21 mouse cellular contexts compared by ENCODE assay signal in genomic region chr17:6036458-6036857, GRCm38 (mm10). TPM values are rescaled to one million over a fixed set of nuclear protein-coding genes. Genes with fewer than 3 reads are reported as not detected.
DNase-seq lines count a peak whose midpoint lies in the region; ATAC-seq and TF ChIP-seq lines count a peak whose summit lies in the region.
"Had no signal": no experiment of that assay in that cellular context is flagged by ENCODE, and none has a peak within 500 bp of the region (broad histone marks: within the 10 kb centered on the region; RNA-seq: fewer than 3 reads in every experiment).

No protein-coding gene starts in this region.

- 0 out of 2 replicates have a peak, but pooled peaks cover 3% of the 10 kb centered on the region for H3K36me3 ChIP-seq in intestine, embryonic 16.5 days (ENCODE audit: control insufficient read depth, insufficient read depth, low read length)
- no peaks in the 10 kb centered on the region for H3K36me3 ChIP-seq in kidney, adult 2 months (ENCODE audit: control insufficient read depth, insufficient read depth, low read length)
- peaks cover 8% of the 10 kb centered on the region; the same call in 1 of the 2 replicates for H3K36me3 ChIP-seq in stomach, embryonic 14.5 days (ENCODE audit: control insufficient read depth, insufficient read depth, low read length)
- H3K36me3 ChIP-seq in midbrain, embryonic 16.5 days (ENCODE audit: control insufficient read depth, insufficient read depth, low read length) = no peaks in the 10 kb centered on the region
- H3K36me3 ChIP-seq in forebrain, embryonic 16.5 days (ENCODE audit: control insufficient read depth, insufficient read depth) = no peaks in the 10 kb centered on the region
- H3K36me3 ChIP-seq: hindbrain, embryonic 15.5 days; midbrain, embryonic 10.5 days; neural tube, embryonic 12.5 days had no signal

- TF ChIP-seq POLR2A in kidney, adult 2 months (IDR thresholded peaks at IDR 0.05; ENCODE audit: low read depth, low read length) = no peak

- H3K9ac ChIP-seq in intestine, embryonic 16.5 days (ENCODE audit: low read depth, low read length) = no peak overlapping the region
- H3K9ac ChIP-seq in stomach, embryonic 14.5 days (replicated peaks; ENCODE audit: low read depth, low read length) = no peak overlapping the region
- H3K9ac ChIP-seq in midbrain, embryonic 16.5 days (ENCODE audit: low read depth, low read length) = no peak overlapping the region
- H3K9ac ChIP-seq in forebrain, embryonic 16.5 days (replicated peaks; ENCODE audit: low read depth, low read length) = no peak overlapping the region
- H3K9ac ChIP-seq: forebrain, postnatal 0 days; heart, embryonic 12.5 days; hindbrain, embryonic 15.5 days; limb, embryonic 13.5 days; lung, embryonic 14.5 days; neural tube, embryonic 12.5 days had no signal

- H3K27ac ChIP-seq in intestine, embryonic 16.5 days (ENCODE audit: low read length) = no peak overlapping the region
- H3K27ac ChIP-seq in kidney, adult 2 months (ENCODE audit: insufficient read depth, low read depth, low read length) = no peak overlapping the region
- no peak overlapping the region for H3K27ac ChIP-seq in stomach, embryonic 14.5 days (ENCODE audit: low read length)
- H3K27ac ChIP-seq in midbrain, embryonic 16.5 days (ENCODE audit: low read length) = no peak overlapping the region
- no peak overlapping the region for H3K27ac ChIP-seq in forebrain, embryonic 16.5 days (ENCODE audit: low read length)
- H3K27ac ChIP-seq: hindbrain, embryonic 15.5 days; limb, embryonic 13.5 days; midbrain, embryonic 10.5 days; neural tube, embryonic 12.5 days had no signal

- no peaks in the 10 kb centered on the region for H3K9me3 ChIP-seq in intestine, embryonic 16.5 days (ENCODE audit: control insufficient read depth, low read length)
- no peaks in the 10 kb centered on the region for H3K9me3 ChIP-seq in stomach, embryonic 14.5 days (ENCODE audit: control insufficient read depth, low read depth, low read length)
- no peaks in the 10 kb centered on the region for H3K9me3 ChIP-seq in midbrain, embryonic 16.5 days (replicated peaks; ENCODE audit: control insufficient read depth, low read length, poor library complexity, severe bottlenecking)
- no peaks in the 10 kb centered on the region for H3K9me3 ChIP-seq in forebrain, embryonic 16.5 days (ENCODE audit: control insufficient read depth, low read length)
- H3K9me3 ChIP-seq: heart, embryonic 12.5 days; hindbrain, embryonic 15.5 days; limb, embryonic 13.5 days; midbrain, embryonic 10.5 days; neural tube, embryonic 12.5 days had no signal

- H3K27me3 ChIP-seq in intestine, embryonic 16.5 days (replicated peaks; ENCODE audit: control insufficient read depth, insufficient read depth, low read length) = no peaks in the 10 kb centered on the region
- no peaks in the 10 kb centered on the region for H3K27me3 ChIP-seq in kidney, adult 2 months (replicated peaks; ENCODE audit: control insufficient read depth, insufficient read depth, low read length)
- H3K27me3 ChIP-seq in stomach, embryonic 14.5 days (ENCODE audit: control insufficient read depth, insufficient read depth, low read length) = no peaks in the 10 kb centered on the region
- no peaks in the 10 kb centered on the region for H3K27me3 ChIP-seq in midbrain, embryonic 16.5 days (ENCODE audit: control insufficient read depth, insufficient read depth, low read depth, low read length)
- H3K27me3 ChIP-seq in forebrain, embryonic 16.5 days (replicated peaks; ENCODE audit: control insufficient read depth, insufficient read depth, low read length) = no peaks in the 10 kb centered on the region
- H3K27me3 ChIP-seq: hindbrain, embryonic 15.5 days; limb, embryonic 13.5 days; neural tube, embryonic 12.5 days had no signal

- H3K4me1 ChIP-seq in intestine, embryonic 16.5 days (ENCODE audit: control insufficient read depth, insufficient read depth, low read length) = peaks cover 5% of the 10 kb centered on the region; the same call in 1 of the 2 replicates
- no peaks in the 10 kb centered on the region for H3K4me1 ChIP-seq in kidney, adult 2 months (ENCODE audit: control insufficient read depth, insufficient read depth, low read length)
- no peaks in the 10 kb centered on the region for H3K4me1 ChIP-seq in stomach, embryonic 14.5 days (ENCODE audit: control insufficient read depth, insufficient read depth, low read length)
- H3K4me1 ChIP-seq in midbrain, embryonic 16.5 days (ENCODE audit: control insufficient read depth, insufficient read depth, low read length) = no peaks in the 10 kb centered on the region
- H3K4me1 ChIP-seq in forebrain, embryonic 16.5 days (replicated peaks; ENCODE audit: control insufficient read depth, insufficient read depth, low read length) = no peaks in the 10 kb centered on the region
- H3K4me1 ChIP-seq: heart, embryonic 12.5 days; hindbrain, embryonic 15.5 days; limb, embryonic 13.5 days; neural tube, embryonic 12.5 days had no signal

- 62% methylated on average over 8 of the region's 8 CpGs for WGBS in intestine, embryonic 16.5 days
- WGBS in kidney, adult 2 months = 66% methylated on average over 8 of the region's 8 CpGs
- 81% methylated on average over 8 of the region's 8 CpGs for WGBS in stomach, embryonic 14.5 days
- 82% methylated on average over 8 of the region's 8 CpGs for WGBS in midbrain, embryonic 16.5 days
- 87% methylated on average over 8 of the region's 8 CpGs for WGBS in forebrain, embryonic 16.5 days

- peak; percentile 90 for ATAC-seq in intestine, embryonic 16.5 days
- ATAC-seq in stomach, embryonic 14.5 days (ENCODE audit: insufficient number of reproducible peaks, insufficient read depth, low FRiP score, low read depth) = peak; percentile 46
- no peak for ATAC-seq in monocyte, adult 5-6 weeks (replicated peaks; ENCODE audit: insufficient number of reproducible peaks, low FRiP score, low TSS enrichment, poor library complexity, severe bottlenecking)
- no peak for ATAC-seq in midbrain, embryonic 16.5 days
- ATAC-seq in forebrain, embryonic 16.5 days = no peak
- ATAC-seq: forebrain, postnatal 0 days had no signal

- TF ChIP-seq CTCF in kidney, adult 2 months (conservative IDR thresholded peaks at IDR 0.05; ENCODE audit: insufficient read depth, insufficient read length, low read depth, low read length) = no peak

- H3K4me3 ChIP-seq in intestine, embryonic 16.5 days (ENCODE audit: low read length) = no peak overlapping the region
- H3K4me3 ChIP-seq in kidney, adult 2 months (ENCODE audit: insufficient read depth, low read depth, low read length) = no peak overlapping the region
- H3K4me3 ChIP-seq in stomach, embryonic 14.5 days (ENCODE audit: low read depth, low read length) = no peak overlapping the region
- H3K4me3 ChIP-seq in midbrain, embryonic 16.5 days (ENCODE audit: low read depth, low read length) = no peak overlapping the region
- no peak overlapping the region for H3K4me3 ChIP-seq in forebrain, embryonic 16.5 days (replicated peaks; ENCODE audit: low read length)
- H3K4me3 ChIP-seq: heart, embryonic 12.5 days; hindbrain, embryonic 15.5 days; limb, embryonic 13.5 days; midbrain, embryonic 10.5 days; neural tube, embryonic 12.5 days had no signal

- no peak overlapping the region for H3K4me2 ChIP-seq in intestine, embryonic 16.5 days (ENCODE audit: low read depth, low read length)
- H3K4me2 ChIP-seq in stomach, embryonic 14.5 days (replicated peaks; ENCODE audit: low read depth, low read length) = no peak overlapping the region
- no peak overlapping the region for H3K4me2 ChIP-seq in midbrain, embryonic 16.5 days (ENCODE audit: low read length)
- H3K4me2 ChIP-seq in forebrain, embryonic 16.5 days (ENCODE audit: low read length) = no peak overlapping the region
- H3K4me2 ChIP-seq: heart, embryonic 12.5 days; hindbrain, embryonic 15.5 days; limb, embryonic 13.5 days; lung, embryonic 14.5 days; neural tube, embryonic 12.5 days had no signal

- peak; percentile 82 for DNase-seq in kidney, adult 2 months
- peak; percentile 42 for DNase-seq in kidney, postnatal 10 days
- no peak for DNase-seq in heart, adult 11 months
- DNase-seq: cerebellum, adult 9-10 months; forebrain, postnatal 0 days; heart, postnatal 14 days; layer of hippocampus, postnatal 36 days; lung, embryonic 14.5 days; lung, postnatal 4 days; right cerebral cortex, postnatal 4 days; thymus, postnatal 25 days had no signal

RNA-seq across cellular contexts. Expression of gene Serac1, which starts 43.1 kb away (rescaled TPM):
- 3.9 and 4.6 TPM in 2 replicates for polyA plus RNA-seq in intestine, embryonic 16.5 days (2015; fragmentation: Nextera tagmentation; extraction: Ambion mirVana)
- 4.1 and 4.3 TPM in 2 replicates for polyA plus RNA-seq in kidney, adult 2 months (2012; rRNA removed)
- 5.3 and 8.6 TPM in 2 replicates for polyA plus RNA-seq in stomach, embryonic 14.5 days (2014; fragmentation: Nextera tagmentation; extraction: Ambion mirVana)
- total RNA-seq in monocyte, adult 5-6 weeks (2017) = 1.3 to 4.2 TPM (median 3.7 TPM) in 3 replicates
- polyA plus RNA-seq in midbrain, embryonic 16.5 days (2015; fragmentation: Nextera tagmentation; extraction: Ambion mirVana) = 12.6 and 13.7 TPM in 2 replicates
- polyA plus RNA-seq in forebrain, embryonic 16.5 days (2015; fragmentation: Nextera tagmentation; extraction: Ambion mirVana) = 12.6 and 15.8 TPM in 2 replicates

RNA-seq across cellular contexts. Expression of gene Gtf2h5, which starts 43.1 kb away (rescaled TPM):
- 138 and 151 TPM in 2 replicates for polyA plus RNA-seq in intestine, embryonic 16.5 days (2015; fragmentation: Nextera tagmentation; extraction: Ambion mirVana)
- 25.4 and 39.5 TPM in 2 replicates for polyA plus RNA-seq in kidney, adult 2 months (2012; rRNA removed)
- 167 and 175 TPM in 2 replicates for polyA plus RNA-seq in stomach, embryonic 14.5 days (2014; fragmentation: Nextera tagmentation; extraction: Ambion mirVana)
- 33.3 to 71.9 TPM (median 54.4 TPM) in 3 replicates for total RNA-seq in monocyte, adult 5-6 weeks (2017)
- 198 and 214 TPM in 2 replicates for polyA plus RNA-seq in midbrain, embryonic 16.5 days (2015; fragmentation: Nextera tagmentation; extraction: Ambion mirVana)
- 203 and 213 TPM in 2 replicates for polyA plus RNA-seq in forebrain, embryonic 16.5 days (2015; fragmentation: Nextera tagmentation; extraction: Ambion mirVana)

Comparison
In these comparisons a context has a peak if more than half of its experiments do, and no peak if none do; other contexts are left out.
1. ATAC-seq: peak in intestine, embryonic 16.5 days (single experiment) and stomach, embryonic 14.5 days (single experiment); none in monocyte, adult 5-6 weeks (single experiment), midbrain, embryonic 16.5 days (single experiment) and forebrain, embryonic 16.5 days (single experiment).